Mouse (Mus musculus): ENCODE results near the gene Mboat7.

Mboat7 gene

DNA sequence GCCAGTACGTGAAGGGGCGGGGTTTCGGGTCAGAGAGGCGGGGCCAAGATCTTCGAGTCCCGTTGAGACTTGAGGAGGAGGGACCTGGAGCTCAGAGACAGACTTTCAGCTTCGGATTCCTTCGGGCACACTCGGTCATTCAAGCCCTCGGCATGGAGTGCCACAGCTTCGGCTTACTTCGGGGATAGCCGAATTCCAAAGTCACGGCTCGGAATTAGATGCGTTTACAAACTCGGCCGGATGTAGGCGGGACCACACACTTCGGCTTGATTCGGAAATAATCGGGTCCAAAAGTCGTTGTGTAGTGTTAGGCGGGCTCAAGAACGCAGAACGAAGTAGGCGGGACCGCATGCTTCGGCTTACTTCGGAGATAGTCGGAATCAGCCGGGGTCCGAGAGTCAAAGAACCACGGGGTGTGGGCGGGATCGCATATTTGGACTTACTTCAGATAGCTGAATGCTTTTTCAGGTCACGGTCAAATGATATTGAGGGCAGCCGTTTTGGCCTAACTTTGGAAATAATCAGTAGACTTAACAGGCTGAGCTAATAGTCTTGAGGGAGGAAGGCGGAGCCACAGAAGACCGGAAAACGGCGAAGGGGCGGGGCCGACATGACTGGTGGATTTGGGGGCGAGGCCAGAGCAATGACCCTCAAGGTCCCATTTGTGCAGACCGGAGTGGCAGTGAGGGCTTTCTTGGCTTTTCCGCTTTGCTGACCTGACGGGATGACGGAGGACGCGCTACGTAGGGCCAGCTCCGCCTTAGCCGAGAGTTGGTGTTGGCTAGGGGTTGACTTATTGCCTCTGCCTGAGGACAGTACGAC, at the start of gene Mboat7:
TSS of gene Mboat7 (minus strand) at position 537 of the 822 bp plus-strand sequence.
- in situ Hi-C loops (cut with MboI, MseI) = loop anchor here (25.0 kb wide), 1 partner anchor 1369 kb away; the partner anchor contains the start of genes U2af2 and Zfp580

DNA sequence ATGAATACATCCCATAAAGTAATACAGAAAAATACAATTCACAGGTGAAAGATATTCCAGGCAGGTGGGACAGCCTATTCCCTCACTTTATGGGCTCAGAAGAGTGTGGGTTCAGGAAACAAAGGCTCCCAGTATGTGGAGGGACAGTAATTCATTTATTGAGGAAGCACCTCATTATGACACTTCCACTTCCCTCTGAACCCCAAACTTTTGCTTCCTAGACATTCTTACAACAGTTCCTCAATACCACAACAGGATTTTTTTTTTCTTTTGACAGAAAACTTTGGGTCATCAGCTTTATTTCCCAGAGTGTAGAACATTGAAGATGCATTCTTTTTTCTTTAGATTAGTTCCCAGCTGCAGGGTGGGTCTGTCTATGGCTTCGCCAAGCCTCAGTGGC, 39.4 kb upstream of the Mboat7 start:
- in situ Hi-C loops (cut with MboI, MseI) = loop anchor here (25.0 kb wide), 1 partner anchor 245 kb away; no protein-coding TSS in a partner anchor

DNA sequence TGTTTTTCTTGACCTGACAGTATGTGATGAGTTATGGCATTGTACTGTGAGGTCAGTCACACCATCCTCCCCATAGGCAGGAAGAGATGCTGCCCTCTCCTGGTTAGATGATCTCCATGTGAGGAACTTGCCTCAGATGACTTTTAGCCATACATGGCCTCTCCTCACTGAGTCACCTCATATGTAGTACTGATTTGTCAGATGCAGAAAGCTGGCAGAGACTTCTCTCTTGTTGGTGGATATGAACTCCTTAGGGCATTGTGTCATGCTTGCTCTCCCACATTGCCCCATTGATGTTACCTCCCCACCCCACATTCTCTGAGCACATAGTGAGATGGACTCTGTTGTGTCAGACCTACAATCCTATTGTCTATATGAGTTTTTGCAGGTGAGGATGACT, 32.1 kb upstream of the Mboat7 start:
- in situ Hi-C loops (cut with MboI, MseI) = loop anchor here (5.0 to 25.0 kb wide), 2 partner anchors 107 to 238 kb away; no protein-coding TSS in a partner anchor

DNA sequence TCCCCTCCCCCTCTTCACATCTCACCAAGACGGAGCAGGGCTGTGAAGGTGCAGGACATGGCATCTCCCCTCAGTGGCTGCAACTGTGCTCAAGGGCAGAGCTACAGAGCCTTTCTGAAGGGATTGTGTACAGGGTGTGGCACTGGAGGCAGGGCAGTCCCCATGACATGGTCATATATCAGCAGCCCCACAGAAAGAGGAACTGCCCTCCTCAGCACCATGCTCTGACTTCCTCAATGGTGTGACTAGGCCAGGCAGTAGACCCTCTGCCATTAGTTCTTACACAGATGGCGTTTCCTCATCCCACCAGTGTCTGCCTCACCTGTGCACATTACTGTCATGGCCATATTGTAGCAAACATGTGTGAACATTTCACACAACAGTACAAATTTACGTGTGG, 26.9 kb upstream of the Mboat7 start, which contains the start of gene Pirb:
TSS of gene Pirb (minus strand) at position 124 of the 400 bp plus-strand sequence.
- in situ Hi-C loops (cut with MboI, MseI) = loop anchor here (25.0 kb wide), 1 partner anchor 417 kb away; the partner anchor contains the start of gene Leng8

DNA sequence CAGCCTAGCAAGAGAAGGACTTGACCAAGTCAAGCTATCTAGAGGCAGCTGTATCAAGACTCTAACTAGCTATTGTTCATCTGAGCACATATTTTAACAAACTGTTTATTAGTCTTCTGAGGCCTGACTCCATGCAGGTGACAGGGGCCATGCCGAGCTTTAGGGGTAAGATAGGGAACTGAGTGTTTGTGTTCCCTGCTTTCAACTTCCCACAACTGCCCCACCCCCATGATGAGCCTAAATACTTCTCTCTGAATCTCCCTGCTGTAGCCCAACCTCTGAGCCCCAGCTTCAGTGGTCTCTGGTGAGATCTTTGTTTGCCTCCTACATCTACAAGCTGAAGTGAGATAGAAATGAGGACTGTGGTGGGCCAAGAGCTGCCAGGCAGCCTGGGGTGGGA, 21.9 kb upstream of the Mboat7 start:
- in situ Hi-C loops (cut with MboI, MseI) = loop anchor here (25.0 kb wide), 1 partner anchor 422 kb away; the partner anchor contains the start of gene Leng8

DNA sequence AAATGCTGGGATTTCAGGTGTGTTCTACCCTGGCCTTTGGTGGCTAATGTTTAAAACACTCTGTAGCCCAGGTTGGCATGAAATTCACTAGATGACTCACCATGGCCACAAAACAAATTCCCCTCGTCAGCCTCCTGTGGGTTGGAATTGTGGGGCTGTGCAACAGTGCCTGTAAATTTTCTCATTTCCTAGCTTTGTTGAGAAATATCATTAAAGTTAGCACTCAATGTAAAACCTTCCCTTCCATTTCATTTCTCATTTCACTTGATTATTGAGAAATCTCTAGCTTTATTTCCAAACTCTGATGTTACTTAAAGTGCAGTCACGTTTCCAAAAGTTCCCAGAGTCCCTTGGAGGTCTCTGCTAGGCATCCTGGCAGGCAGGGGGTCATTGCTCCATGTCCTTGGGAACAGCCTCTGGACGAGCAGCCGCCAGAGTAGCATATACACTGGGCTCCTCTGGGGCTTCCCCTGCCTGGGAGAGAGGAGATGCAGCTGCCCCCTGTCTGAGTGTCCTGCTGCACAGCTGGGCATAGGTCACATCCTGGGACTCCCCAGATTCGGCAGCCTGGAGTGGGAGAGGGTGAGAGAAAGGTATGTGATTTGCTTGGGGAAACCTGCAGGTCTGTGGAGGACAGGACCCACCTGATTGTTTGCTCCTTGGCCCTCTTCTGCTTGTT, 19.1 kb upstream of the Mboat7 start:
- in situ Hi-C loops (cut with MboI, MseI) = loop anchor here (25.0 kb wide), 1 partner anchor 425 kb away; the partner anchor contains the start of gene Leng8

DNA sequence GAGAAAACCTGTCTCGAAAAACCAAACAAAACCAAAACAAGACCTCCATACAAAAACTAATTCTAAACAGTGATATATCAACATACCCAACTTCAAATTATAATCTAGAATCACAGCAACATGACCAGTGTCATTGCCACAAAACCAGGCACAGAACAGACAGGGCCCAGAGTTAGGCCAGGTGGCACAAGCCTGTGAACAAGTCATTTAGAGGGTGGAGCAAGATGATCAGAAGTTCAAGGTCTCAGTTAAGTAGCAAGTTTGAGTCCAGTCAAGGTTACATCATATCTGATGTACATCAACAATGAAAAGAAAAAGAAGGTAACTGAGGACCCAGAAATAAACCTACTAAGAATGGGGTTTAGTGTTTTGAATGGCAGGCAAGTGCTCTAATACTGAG, 15.7 kb upstream of the Mboat7 start:
- in situ Hi-C loops (cut with MboI, MseI) = loop anchor here (25.0 kb wide), 1 partner anchor 428 kb away; the partner anchor contains the start of gene Leng8

DNA sequence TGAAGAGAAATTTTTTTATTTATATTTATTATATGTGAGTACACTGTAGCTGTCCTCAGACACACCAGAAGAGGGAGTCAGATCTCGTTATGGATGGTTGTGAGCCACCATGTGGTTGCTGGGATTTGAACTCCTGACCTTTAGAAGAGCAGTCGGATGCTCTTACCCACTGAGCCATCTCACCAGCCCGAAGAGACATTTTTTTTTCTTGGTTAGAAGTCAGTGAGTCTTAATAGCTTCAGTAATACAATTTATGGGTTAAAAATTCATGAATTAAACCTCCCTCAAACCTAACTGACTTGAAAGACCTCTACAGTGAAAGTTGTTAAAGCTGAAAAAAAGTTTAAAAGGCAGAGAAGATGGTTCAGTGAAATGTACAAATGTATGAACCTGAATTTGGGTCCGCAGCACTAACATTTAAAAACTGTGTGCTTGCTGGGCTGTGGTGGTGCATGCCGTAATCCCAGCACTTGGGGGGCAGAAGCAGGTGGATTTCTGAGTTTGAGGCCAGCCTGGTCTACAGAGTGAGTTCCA, 15.2 kb upstream of the Mboat7 start:
- in situ Hi-C loops (cut with MboI, MseI) = loop anchor here (25.0 kb wide), 1 partner anchor 429 kb away; the partner anchor contains the start of gene Leng8

DNA sequence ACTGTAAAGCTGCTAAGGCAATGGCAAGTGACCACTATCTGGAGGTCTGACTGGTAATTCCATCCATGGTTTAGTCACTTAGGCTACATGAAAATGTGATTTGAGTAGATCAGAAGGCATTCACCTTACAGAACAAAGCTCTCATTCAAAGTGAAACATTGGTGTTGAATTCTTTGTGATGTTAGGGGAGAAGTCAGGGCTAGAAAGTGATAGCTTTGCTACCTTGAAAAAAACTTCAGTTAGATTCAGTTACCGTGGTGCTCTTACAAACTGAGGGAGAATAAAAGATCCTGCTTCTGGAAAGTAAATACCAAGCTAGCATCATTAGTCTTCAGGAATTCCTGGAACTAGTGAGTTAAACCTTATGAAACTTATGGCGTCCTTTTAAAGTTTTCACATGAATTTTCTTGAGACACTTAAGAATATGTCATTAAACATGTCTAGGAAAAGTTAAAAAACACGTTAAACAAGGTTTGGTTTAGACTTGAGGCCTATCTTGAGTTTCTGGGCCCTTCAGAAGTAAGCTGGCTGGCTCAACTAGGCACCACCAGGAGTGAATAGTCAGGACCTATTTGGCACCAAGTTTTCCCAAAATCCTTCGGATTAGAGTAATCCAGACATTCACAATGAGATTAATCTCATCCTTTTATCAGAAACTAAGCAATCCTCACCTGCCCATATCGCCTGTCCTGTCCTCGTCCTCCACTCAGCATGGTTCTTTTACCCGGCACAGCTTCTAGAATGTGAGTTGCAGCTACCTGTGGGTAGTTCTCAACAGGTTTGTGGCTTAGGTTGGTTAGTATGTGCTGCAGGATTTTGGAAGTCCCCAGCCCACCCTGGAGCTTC, 14.5 kb upstream of the Mboat7 start:
- in situ Hi-C loops (cut with MboI, MseI) = loop anchor here (25.0 kb wide), 1 partner anchor 430 kb away; the partner anchor contains the start of gene Leng8

DNA sequence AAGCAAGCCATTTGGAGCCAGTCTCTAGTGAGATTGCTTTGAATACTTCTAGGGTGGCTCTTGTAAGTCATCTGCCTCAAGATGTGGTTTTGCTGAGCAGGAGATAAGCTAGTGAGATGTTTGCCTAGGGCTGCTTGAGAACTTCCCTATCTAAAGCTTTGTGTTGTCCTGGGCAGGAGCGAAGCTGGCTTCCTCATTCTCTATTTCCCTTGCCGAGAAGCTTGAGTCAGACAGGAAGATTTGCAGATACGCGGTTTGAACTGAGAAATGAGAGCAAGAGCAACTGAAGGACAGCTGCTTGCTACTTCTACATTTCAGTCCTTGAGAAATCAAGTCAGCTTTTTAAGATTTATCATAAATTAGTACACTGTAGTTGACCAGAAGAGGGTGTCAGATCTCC, 13.7 kb upstream of the Mboat7 start:
- in situ Hi-C loops (cut with MboI, MseI) = loop anchor here (25.0 kb wide), 1 partner anchor 430 kb away; the partner anchor contains the start of gene Leng8

DNA sequence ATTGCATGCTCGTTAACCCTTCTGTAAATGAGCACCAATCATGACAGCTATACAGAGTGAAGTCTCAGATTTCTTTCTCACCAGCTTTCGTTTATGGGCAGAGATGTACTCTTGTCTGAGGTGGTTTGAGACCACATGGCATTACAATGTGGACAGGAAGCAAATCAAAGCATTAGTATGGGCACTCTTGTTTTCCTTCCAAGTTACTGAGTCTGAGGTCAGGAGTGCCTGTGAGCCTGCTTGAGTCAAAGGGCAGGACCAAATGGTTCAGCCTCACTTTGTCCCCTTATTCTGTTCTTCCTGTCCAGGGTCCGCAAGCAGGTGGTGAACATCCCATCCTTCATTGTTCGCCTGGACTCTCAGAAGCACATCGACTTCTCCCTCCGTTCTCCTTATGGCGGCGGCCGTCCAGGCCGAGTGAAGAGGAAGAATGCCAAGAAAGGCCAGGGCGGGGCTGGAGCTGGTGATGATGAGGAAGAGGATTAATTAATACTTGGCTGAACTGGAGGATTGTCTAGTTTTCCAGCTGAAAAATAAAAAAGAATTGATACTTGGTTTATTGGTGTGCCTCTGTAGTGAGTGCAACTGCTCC, 13.1 kb upstream of the Mboat7 start:
- in situ Hi-C loops (cut with MboI, MseI) = loop anchor here (25.0 kb wide), 1 partner anchor 431 kb away; the partner anchor contains the start of gene Leng8

DNA sequence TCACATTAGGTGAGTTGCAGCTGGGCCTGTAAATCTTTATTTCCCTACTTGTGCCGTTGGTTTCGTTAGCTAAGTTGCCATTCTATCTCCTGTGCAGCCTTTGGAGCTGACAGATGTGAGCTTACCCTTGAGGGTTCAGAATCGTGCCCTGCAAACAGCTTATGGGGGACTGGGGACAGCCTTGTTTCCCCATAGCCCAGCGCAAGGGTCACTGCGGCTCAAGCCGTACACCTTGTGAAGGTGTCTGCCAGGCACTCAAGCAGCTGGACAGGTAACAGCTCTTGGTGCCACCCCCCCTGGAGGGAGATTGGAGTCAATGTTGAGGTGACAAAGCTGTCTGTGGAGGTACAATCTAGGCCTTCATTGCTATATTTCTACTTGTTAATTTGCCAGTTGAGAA, 12.6 kb upstream of the Mboat7 start:
- in situ Hi-C loops (cut with MboI, MseI) = loop anchor here (25.0 kb wide), 1 partner anchor 431 kb away; the partner anchor contains the start of gene Leng8

DNA sequence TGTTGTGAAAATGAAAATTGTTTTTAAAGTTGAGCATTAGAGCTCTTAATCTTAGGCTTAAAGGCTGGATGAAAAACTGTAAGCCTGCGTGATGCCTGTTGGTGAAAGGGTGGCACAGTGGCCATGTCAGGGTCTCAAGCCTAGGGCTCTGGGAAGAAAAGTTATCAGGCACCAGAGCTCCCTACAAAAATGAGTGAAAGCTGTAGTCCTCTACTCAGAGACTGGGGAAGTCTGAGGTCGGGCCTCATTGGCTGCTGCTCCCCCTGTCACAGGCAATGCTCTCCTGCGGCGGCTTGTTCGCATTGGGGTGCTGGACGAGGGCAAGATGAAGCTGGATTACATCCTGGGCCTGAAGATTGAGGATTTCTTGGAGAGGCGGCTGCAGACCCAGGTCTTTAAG, 12.1 kb upstream of the Mboat7 start:
- in situ Hi-C loops (cut with MboI, MseI) = loop anchor here (25.0 kb wide), 1 partner anchor 432 kb away; the partner anchor contains the start of gene Leng8

DNA sequence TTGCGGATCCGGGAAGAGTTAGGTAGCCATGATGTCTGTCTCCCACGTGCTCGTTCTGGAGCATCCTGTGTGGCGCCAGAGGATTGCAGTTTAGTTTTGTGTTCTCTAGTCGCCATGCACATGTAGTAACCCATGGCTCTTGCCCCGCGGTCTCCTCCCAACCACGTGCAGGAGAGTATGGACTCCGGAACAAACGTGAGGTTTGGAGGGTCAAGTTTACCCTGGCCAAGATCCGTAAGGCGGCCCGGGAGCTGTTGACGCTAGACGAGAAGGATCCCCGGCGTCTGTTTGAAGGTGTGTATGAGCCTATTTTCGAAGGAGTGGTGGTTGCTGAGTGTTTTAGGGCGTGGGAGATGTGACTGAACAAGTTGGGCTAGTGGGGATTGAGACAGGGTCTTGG, 11.2 kb upstream of the Mboat7 start:
- in situ Hi-C loops (cut with MboI, MseI) = loop anchor here (25.0 kb wide), 1 partner anchor 433 kb away; the partner anchor contains the start of gene Leng8

DNA sequence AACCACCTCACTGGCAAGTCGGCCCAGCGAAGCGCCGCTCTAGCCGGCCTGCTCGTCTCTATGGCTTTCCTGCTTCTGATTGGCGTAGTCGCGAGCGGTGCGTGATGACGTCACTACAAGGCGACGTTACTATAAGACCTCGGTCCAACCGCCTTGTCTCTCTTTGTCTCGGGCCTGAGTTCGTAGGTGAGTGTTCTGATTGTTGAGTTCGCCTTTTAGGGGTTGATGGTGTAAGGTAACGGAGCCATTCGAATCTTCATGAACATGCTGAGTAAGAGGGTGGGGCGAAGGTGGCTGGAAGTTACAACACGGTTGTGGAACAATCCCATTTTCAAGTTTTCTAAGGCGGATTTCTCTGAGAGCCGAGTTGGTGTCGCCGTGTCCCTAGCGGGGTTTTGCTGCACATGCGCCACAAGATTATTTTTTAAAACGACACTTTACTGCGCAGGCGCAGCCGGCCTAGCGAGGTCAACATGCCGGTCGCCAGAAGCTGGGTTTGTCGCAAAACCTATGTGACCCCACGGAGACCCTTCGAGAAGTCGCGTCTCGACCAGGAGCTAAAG, 10.6 kb upstream of the Mboat7 start, which contains the start of gene Rps9:
TSS of gene Rps9 (plus strand) at position 115 of the 563 bp plus-strand sequence.
- in situ Hi-C loops (cut with MboI, MseI) = loop anchor here (25.0 kb wide), 1 partner anchor 433 kb away; the partner anchor contains the start of gene Leng8

DNA sequence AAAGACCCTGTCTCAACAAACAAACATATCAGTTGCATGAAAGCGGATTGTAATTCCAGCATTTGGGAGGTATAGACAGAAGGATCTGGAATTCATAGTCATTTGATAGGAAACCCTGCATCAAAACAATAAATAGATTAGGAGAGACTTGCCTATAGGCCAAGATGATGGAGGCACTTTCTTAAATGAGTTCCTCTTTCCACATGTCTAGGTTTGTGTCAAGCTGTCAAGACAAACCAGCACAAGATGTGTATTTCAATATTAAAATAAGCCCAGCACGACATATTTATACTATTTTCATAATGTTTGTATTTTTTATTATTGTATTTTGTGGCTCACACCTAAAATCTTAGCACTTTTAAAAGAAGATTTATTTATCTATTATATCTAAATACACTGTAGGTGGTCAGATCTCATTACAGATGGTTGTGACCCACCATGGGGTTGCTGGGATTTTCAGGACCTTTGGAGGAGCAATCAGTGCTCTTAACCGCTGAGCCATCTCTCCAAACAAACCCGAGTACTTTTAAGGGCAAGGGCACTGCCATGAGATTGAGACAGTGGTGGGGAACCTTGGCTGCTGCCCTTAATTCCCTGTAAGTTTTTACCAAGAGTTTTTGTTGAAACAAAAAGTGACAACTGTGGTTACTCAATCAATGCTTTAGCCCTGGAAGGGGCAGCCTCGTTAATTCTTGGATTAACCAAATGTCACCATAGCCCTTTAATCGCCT, 10.0 kb upstream of the Mboat7 start:
- in situ Hi-C loops (cut with MboI, MseI) = loop anchor here (25.0 kb wide), 1 partner anchor 434 kb away; the partner anchor contains the start of gene Leng8

DNA sequence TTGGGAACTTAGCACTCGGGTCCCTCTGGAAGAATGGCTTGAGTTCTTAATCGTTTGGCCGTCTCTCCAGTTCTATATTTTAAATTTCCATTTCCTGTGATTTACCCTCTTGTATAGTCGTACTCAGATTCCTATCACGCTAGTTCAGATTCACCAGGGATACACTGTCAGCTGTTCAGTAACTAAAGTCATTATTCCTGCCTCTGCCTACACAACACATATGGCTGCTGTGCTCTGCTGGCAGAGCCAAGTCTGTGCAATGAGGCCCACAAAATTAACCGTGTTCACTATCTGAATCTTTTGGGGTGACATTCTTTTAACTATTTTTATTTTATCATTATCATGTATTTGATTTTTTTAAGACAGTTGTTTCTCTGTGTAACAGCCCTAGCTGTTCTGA, 5.1 kb upstream of the Mboat7 start:
- in situ Hi-C loops (cut with MboI, MseI) = loop anchor here (5.0 to 25.0 kb wide), 2 partner anchors 46 to 1364 kb away; partner anchors contain the start of genes U2af2 and Zfp580

DNA sequence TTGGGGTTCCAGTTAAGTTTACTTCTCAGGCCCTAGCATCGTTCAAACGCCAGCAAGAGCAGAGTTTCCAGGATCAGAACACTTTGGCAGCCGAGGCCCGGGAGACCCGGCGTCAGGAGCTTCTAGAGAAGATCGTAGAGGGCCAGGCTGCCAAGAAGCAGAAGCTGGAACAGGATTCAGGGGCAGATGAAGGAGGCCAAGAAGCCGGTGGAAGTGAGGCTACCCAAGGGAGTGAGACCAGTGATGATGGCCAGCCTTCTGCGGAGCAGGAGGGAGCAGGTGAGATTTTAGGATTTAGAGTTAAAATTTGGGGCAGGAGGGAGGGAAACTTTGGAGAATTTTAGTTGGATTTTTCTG, 1.6 kb upstream of the Mboat7 start:
- in situ Hi-C loops (cut with MboI, MseI) = loop anchor here (5.0 to 25.0 kb wide), 2 partner anchors 43 to 1367 kb away; partner anchors contain the start of genes U2af2 and Zfp580
